ENCODE assay signal across 8 mouse cellular contexts in the genomic region with DNA sequence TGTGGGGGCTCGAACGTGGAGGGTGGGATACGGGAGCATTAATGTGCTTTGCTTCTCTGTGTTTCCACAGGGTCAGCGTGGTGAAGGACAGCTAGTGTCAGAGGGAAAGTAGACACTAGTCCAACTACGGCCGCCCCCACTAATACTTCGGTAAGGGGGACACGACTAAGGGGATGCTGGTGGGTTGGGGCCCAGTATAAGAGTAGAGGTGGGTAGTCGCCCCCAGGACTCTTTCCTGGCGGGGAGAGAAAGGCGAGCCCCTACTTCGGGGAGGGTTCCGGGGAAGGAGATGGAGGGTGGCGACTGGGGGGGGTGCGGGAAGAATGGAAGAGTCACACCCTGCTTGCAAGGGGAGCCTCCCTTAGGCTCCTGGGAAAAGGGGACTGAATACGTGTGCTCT. TPM values are rescaled to one million over a fixed set of nuclear protein-coding genes. Genes with fewer than 3 reads are reported as not detected.
DNase-seq lines count a peak whose midpoint lies in the region; ATAC-seq lines count a peak whose summit lies in the region.

No protein-coding gene starts in this region.

- H3K27me3 ChIP-seq in forebrain, embryonic 13.5 days = no peaks in the 10 kb centered on the region
- no peaks in the 10 kb centered on the region for H3K27me3 ChIP-seq in intestine, embryonic 16.5 days (replicated peaks; ENCODE audit: control insufficient read depth, insufficient read depth, low read length)
- peaks cover 36% of the 10 kb centered on the region for H3K27me3 ChIP-seq in midbrain, embryonic 10.5 days (ENCODE audit: low read depth, poor library complexity, severe bottlenecking)

- peak; percentile 7 for DNase-seq in adrenal gland, postnatal 10 days
- DNase-seq in adrenal gland, postnatal 4 days (ENCODE audit: low spot score in 2 of 2) = no peak
- DNase-seq in B cell, adult 2 months = peak; percentile 0 to 6
- no peak for DNase-seq in midbrain, embryonic 10.5 days (ENCODE audit: low spot score)
- no peak for DNase-seq in frontal cortex, postnatal 14 days (ENCODE audit: low spot score in 2 of 2)

- no peak overlapping the region for H3K27ac ChIP-seq in forebrain, embryonic 13.5 days
- H3K27ac ChIP-seq in intestine, embryonic 16.5 days (ENCODE audit: low read length) = 0 out of 2 replicates have a peak overlapping the region, but pooled peaks have one; percentile 28
- 0 out of 2 replicates have a peak overlapping the region, but pooled peaks have one; percentile 46 for H3K27ac ChIP-seq in midbrain, embryonic 10.5 days (replicated peaks)

- H3K4me1 ChIP-seq in forebrain, embryonic 13.5 days = peaks cover 15% of the 10 kb centered on the region; the same call in 1 of the 2 replicates
- no peaks in the 10 kb centered on the region for H3K4me1 ChIP-seq in intestine, embryonic 16.5 days (ENCODE audit: control insufficient read depth, insufficient read depth, low read length)
- peaks cover 29% of the 10 kb centered on the region for H3K4me1 ChIP-seq in midbrain, embryonic 10.5 days

- H3K36me3 ChIP-seq in forebrain, embryonic 13.5 days (ENCODE audit: poor library complexity, severe bottlenecking) = no peaks in the 10 kb centered on the region
- no peaks in the 10 kb centered on the region for H3K36me3 ChIP-seq in intestine, embryonic 16.5 days (ENCODE audit: control insufficient read depth, insufficient read depth, low read length)
- H3K36me3 ChIP-seq in midbrain, embryonic 10.5 days = no peaks in the 10 kb centered on the region

- WGBS in forebrain, embryonic 13.5 days = 19% methylated on average over 16 of the region's 16 CpGs
- 21% methylated on average over 15 of the region's 16 CpGs for WGBS in intestine, embryonic 16.5 days
- 18% methylated on average over 15 of the region's 16 CpGs for WGBS in midbrain, embryonic 10.5 days

- H3K4me2 ChIP-seq in forebrain, embryonic 13.5 days = peak overlapping the region; percentile 72
- H3K4me2 ChIP-seq in intestine, embryonic 16.5 days (ENCODE audit: low read depth, low read length) = peak overlapping the region; percentile 63

- H3K9me3 ChIP-seq in forebrain, embryonic 13.5 days (replicated peaks) = no peaks in the 10 kb centered on the region
- H3K9me3 ChIP-seq in intestine, embryonic 16.5 days (ENCODE audit: control insufficient read depth, low read length) = no peaks in the 10 kb centered on the region
- peaks cover 8% of the 10 kb centered on the region; the same call in 1 of the 2 replicates for H3K9me3 ChIP-seq in midbrain, embryonic 10.5 days (replicated peaks)

- H3K4me3 ChIP-seq in forebrain, embryonic 13.5 days = peak overlapping the region; percentile 58
- peak overlapping the region; percentile 59 for H3K4me3 ChIP-seq in intestine, embryonic 16.5 days (ENCODE audit: low read length)
- H3K4me3 ChIP-seq in midbrain, embryonic 10.5 days = peak overlapping the region; percentile 66

- peak overlapping the region; percentile 40; the same call in 1 of the 2 replicates for H3K9ac ChIP-seq in forebrain, embryonic 13.5 days
- peak overlapping the region; percentile 74 for H3K9ac ChIP-seq in intestine, embryonic 16.5 days (ENCODE audit: low read depth, low read length)

- no peak for ATAC-seq in forebrain, embryonic 13.5 days
- ATAC-seq in intestine, embryonic 16.5 days = peak; percentile 17
- no peak for ATAC-seq in megakaryocyte-erythroid progenitor cell, adult 5-6 weeks (replicated peaks; ENCODE audit: low FRiP score, low TSS enrichment, poor library complexity, severe bottlenecking)

RNA-seq across cellular contexts. Expression of gene Bcorl1, which starts 1.6 kb away (rescaled TPM):
- 10 to 100 TPM in 1 of 2 experiments, 1 to 10 TPM in 1; 9.9 to 12.6 TPM for total RNA-seq in adrenal gland, postnatal 10 days (2021)
- 10 to 100 TPM; 12.4 to 12.6 TPM for total RNA-seq in adrenal gland, postnatal 4 days (2021)
- polyA plus RNA-seq in forebrain, embryonic 13.5 days (2015; fragmentation: Nextera tagmentation; extraction: Ambion mirVana) = 6.5 and 6.6 TPM in 2 replicates
- polyA plus RNA-seq in intestine, embryonic 16.5 days (2015; fragmentation: Nextera tagmentation; extraction: Ambion mirVana) = 3.2 and 3.5 TPM in 2 replicates
- polyA plus RNA-seq in midbrain, embryonic 10.5 days (2016; fragmentation: Nextera tagmentation; extraction: Ambion mirVana) = 4.0 and 4.9 TPM in 2 replicates
- total RNA-seq in megakaryocyte-erythroid progenitor cell, adult 5-6 weeks (2014; fragmentation: Nextera tagmentation) = 14.8 and 16.3 TPM in 2 replicates
- 3.1 and 3.7 TPM in 2 replicates for total RNA-seq in megakaryocyte-erythroid progenitor cell, adult 5-6 weeks (2017)

Comparison
In these comparisons a context has a peak if more than half of its experiments do, and no peak if none do; other contexts are left out.
1. DNase-seq: peak in adrenal gland, postnatal 10 days (single experiment) and B cell, adult 2 months (2 of 2); none in adrenal gland, postnatal 4 days (0 of 2), midbrain, embryonic 10.5 days (single experiment) and frontal cortex, postnatal 14 days (0 of 2).
2. Peak in every context shown above with its lines, with median percentiles within 50 percentile points of each other: H3K4me3 ChIP-seq.